Mouse (Mus musculus) ES-Bruce4 (cell line): ENCODE measurements around the gene Pde10a. TPM values are rescaled to one million over a fixed set of nuclear protein-coding genes. Genes with fewer than 3 reads are reported as not detected.

Experiments used
- H3K27ac ChIP-seq: 2 replicates; pipeline ENCODE4 v1.5.1; 2012; ENCODE audit warnings: low read length, inconsistent platforms; ENCODE audit not compliant: insufficient read depth
- H3K27me3 ChIP-seq: 2 replicates; pipeline ENCODE4 v1.6.1; 2012; ENCODE audit warnings: mild to moderate bottlenecking, low read length, inconsistent platforms; ENCODE audit not compliant: control insufficient read depth, poor library complexity, insufficient read depth, severe bottlenecking
- H3K36me3 ChIP-seq: 2 replicates; pipeline ENCODE4 v1.6.1; 2012; ENCODE audit warnings: inconsistent platforms, mild to moderate bottlenecking, low read length, moderate library complexity; ENCODE audit not compliant: control insufficient read depth, poor library complexity, insufficient read depth, severe bottlenecking
- H3K4me1 ChIP-seq: one replicate; pipeline ENCODE4 v1.8.1; 2011; ENCODE audit warnings: low read length; ENCODE audit not compliant: control insufficient read depth, insufficient read depth
- H3K4me3 ChIP-seq: 2 replicates; pipeline ENCODE4 v1.5.1; 2011; ENCODE audit warnings: low read depth, mild to moderate bottlenecking, low read length
- H3K9ac ChIP-seq: 2 replicates; pipeline ENCODE4 v1.6.1; 2012; ENCODE audit warnings: low read depth, mild to moderate bottlenecking, inconsistent platforms; ENCODE audit not compliant: poor library complexity, severe bottlenecking
- H3K9me3 ChIP-seq: replicated peaks from 2 replicates; pipeline ENCODE4 v1.6.1; 2012; ENCODE audit warnings: mild to moderate bottlenecking, low read length, inconsistent platforms; ENCODE audit not compliant: control insufficient read depth, poor library complexity, insufficient read depth, severe bottlenecking
- CTCF ChIP-seq: IDR thresholded peaks from one replicate; pipeline ENCODE4 v1.8.1; 2011; ENCODE audit warnings: low read depth, low read length
- EP300 ChIP-seq: IDR thresholded peaks from 2 replicates; pipeline ENCODE4 v1.6.1; 2011; ENCODE audit warnings: low read depth, low read length; ENCODE audit not compliant: insufficient read depth
- POLR2A ChIP-seq: IDR thresholded peaks from one replicate; pipeline ENCODE4 v1.8.1; 2011; ENCODE audit warnings: low read length; ENCODE audit not compliant: insufficient read depth
- polyA plus RNA-seq: library from polyadenylated mRNA; stranded (reverse); fragments of >200 nt; gene quantifications from 2 replicates; pipeline ENCODE4 v1.2.4, GENCODE M21; 2011; ENCODE audit warnings: low read depth; ENCODE audit not compliant: missing spikeins, insufficient read depth, insufficient read length

The Pde10a gene
- polyA plus RNA-seq, 1 experiment, result 2.7 TPM

GRCm38 (mm10) chr17:8499564-8500117 lies 25.5 kb upstream of the Pde10a start:
- Histone ChIP-seq H3K27me3 (no peaks in the 10 kb centered on the region), H3K27ac (no peak overlapping the region), H3K9ac (no peak overlapping the region), H3K4me1 (no peaks in the 10 kb centered on the region), H3K4me3 (no peak overlapping the region), H3K36me3 (no peaks in the 10 kb centered on the region), H3K9me3 (no peaks in the 10 kb centered on the region)
- TF ChIP-seq EP300 (no peak), POLR2A (no peak), CTCF (no peak)

GRCm38 (mm10) chr17:8504381-8504780 lies 20.8 kb upstream of the Pde10a start:
- Histone ChIP-seq H3K27me3 (no peaks in the 10 kb centered on the region), H3K9ac (no peak overlapping the region), H3K36me3 (no peaks in the 10 kb centered on the region), H3K4me1 (no peaks in the 10 kb centered on the region), H3K9me3 (no peaks in the 10 kb centered on the region), H3K4me3 (no peak overlapping the region), H3K27ac (no peak overlapping the region)
- TF ChIP-seq CTCF (no peak), POLR2A (no peak)

- no peaks in the 10 kb centered on the region for H3K36me3 ChIP-seq
- H3K4me3 ChIP-seq, result 0 out of 2 replicates have a peak overlapping the region, but pooled peaks have one; percentile 11
- TF ChIP-seq EP300 (no peak), CTCF (no peak), POLR2A (no peak)
- no peak overlapping the region for H3K27ac ChIP-seq
- no peaks in the 10 kb centered on the region for H3K27me3 ChIP-seq
- no peaks in the 10 kb centered on the region for H3K4me1 ChIP-seq
- H3K9me3 ChIP-seq, result no peaks in the 10 kb centered on the region
- H3K9ac ChIP-seq, result no peak overlapping the region
Measured at GRCm38 (mm10) chr17:8505669-8506426, 19.3 kb upstream of the Pde10a start.

- TF ChIP-seq EP300 (no peak), CTCF (no peak), POLR2A (no peak)
- Histone ChIP-seq H3K36me3 (no peaks in the 10 kb centered on the region), H3K27me3 (no peaks in the 10 kb centered on the region), H3K9ac (no peak overlapping the region), H3K27ac (no peak overlapping the region), H3K4me3 (no peak overlapping the region), H3K4me1 (no peaks in the 10 kb centered on the region), H3K9me3 (no peaks in the 10 kb centered on the region)
Measured at GRCm38 (mm10) chr17:8506726-8507125, 18.4 kb upstream of the Pde10a start.

GRCm38 (mm10) chr17:8507654-8508053 lies 17.5 kb upstream of the Pde10a start:
- no peaks in the 10 kb centered on the region for H3K4me1 ChIP-seq
- H3K27ac ChIP-seq, result no peak overlapping the region
- TF ChIP-seq POLR2A, result no peak
- TF ChIP-seq CTCF, result no peak
- H3K9ac ChIP-seq, result no peak overlapping the region
- H3K36me3 ChIP-seq, result no peaks in the 10 kb centered on the region
- no peaks in the 10 kb centered on the region for H3K9me3 ChIP-seq
- H3K4me3 ChIP-seq, result no peak overlapping the region
- H3K27me3 ChIP-seq, result no peaks in the 10 kb centered on the region

DNA sequence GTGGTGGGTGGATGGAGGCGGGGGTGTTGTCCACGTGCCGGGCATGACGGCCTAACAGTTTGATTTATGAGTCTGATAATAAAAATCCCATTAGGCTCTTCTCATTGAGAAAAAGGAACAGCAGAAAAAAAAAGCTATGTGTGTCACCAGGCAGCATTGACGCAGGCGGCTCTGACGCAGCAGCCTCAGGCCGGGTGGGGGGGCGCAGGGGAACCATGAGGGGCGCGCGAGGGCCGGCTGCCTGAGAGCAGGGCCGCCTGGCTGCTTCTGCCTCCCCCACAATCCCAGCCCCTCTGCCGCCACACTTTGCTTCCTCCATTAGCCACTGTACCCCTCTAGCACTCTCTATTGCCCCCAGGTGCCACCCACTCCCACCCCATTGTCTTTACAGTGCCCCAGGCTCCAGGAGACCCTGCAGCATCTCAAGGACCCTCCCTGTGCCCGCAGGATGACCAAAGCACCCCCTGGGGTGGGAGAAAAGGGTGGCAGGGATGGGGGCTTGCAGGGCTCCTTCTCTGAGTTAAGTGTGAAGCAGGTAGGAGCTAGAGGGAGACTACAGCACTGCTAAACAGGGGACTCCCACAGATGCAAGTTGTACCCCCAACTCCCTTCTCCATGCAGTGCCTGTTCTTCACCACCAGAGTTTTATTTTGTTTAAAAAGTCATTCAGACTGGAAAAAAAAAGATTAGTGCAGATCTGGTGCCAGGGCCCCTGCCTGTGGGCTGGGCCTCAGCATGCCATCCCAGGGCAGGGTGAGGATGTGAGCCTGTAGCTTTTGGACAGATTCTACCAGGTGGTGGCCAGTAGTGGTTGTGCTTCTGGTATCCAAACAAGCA lies 16.6 kb upstream of the Pde10a start:
- Histone ChIP-seq H3K9ac (no peak overlapping the region), H3K4me3 (no peak overlapping the region), H3K9me3 (no peaks in the 10 kb centered on the region), H3K36me3 (no peaks in the 10 kb centered on the region), H3K27ac (no peak overlapping the region), H3K4me1 (no peaks in the 10 kb centered on the region), H3K27me3 (no peaks in the 10 kb centered on the region)
- TF ChIP-seq POLR2A, result no peak
- TF ChIP-seq EP300, result no peak
- no peak for TF ChIP-seq CTCF
